Mouse (Mus musculus): ENCODE results near the gene Dip2b. TPM values are rescaled to one million over a fixed set of nuclear protein-coding genes. Genes with fewer than 3 reads are reported as not detected.

The Dip2b gene
- polyA plus RNA-seq, 1 experiment = 13.5 TPM

- DNase-seq (ENCODE audit: low spot score) = no peak
Observed at GRCm38 (mm10) chr15:100129151-100129790, 90.8 kb downstream of the Dip2b start.

DNA sequence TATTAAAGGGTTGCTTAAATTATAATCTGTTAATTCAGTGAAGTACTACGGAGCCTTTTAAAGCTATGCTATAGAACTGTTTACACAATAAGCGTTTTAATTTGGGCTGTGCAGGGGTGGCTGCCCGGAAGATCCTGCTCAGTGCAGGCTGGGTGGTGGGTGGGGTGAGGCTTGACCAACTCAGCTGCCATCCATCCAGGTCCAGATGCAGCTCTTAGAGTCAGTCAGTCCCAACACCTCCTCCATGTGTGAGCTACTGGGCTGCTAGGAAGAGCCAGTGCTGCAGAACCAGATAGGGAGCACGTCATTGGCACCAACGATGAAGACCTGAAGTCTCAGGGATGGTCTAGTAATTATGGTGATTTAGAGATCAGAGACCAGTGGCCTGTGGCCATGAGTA lies 101.2 kb downstream of the Dip2b start:
- no peak for DNase-seq (ENCODE audit: low spot score)

- DNase-seq (ENCODE audit: low spot score) = no peak
Observed at GRCm38 (mm10) chr15:100140428-100140827, 102.0 kb downstream of the Dip2b start.

GRCm38 (mm10) chr15:100143091-100143801 lies 104.8 kb downstream of the Dip2b start:
- DNase-seq (ENCODE audit: low spot score) = no peak

DNA sequence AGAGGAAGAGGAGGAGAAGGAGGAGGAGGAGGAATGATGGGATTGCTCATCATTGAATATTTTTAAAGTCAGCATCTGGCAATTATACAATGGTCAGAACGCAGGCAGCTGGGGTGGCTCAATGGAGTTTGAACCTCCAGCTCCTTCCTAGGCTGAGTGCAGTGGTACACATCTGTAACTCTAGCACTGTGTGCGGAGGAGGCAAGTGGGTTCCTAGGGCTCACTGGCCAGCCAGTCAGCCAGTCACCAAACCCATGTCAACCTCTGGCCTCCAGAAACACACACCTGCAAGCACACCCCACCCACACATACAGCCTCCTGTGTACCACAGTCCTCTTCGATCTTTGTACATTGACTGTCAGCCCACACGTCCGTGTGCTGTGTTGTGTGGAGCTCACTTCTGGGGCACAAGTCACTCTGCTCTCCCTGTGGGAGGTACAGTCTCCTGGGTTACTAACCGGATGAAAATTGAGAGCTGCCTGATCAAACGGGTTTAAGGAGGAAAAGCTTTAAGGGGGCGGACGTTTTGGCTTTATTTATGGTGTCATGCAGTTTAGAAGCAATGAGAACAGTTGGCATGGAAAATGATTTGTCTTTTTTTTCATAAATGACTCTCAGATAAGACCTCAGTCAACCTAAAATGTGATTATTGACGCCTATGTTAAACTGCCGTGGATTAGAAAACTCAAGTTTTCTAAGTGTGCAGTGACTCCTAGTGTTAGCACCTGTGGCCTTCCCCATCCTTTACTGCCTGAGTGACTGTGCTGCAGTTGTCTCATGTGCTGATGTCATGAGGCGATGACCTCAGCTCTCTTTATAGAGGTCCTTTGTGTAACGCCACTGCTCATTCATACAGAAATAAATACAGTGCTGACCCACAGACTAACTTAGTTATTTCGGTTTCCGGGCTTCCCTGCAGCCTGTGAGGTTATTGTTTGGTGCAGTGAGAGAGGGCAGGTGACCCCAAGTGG lies 106.7 kb downstream of the Dip2b start:
- no peak for DNase-seq (ENCODE audit: low spot score)

DNA sequence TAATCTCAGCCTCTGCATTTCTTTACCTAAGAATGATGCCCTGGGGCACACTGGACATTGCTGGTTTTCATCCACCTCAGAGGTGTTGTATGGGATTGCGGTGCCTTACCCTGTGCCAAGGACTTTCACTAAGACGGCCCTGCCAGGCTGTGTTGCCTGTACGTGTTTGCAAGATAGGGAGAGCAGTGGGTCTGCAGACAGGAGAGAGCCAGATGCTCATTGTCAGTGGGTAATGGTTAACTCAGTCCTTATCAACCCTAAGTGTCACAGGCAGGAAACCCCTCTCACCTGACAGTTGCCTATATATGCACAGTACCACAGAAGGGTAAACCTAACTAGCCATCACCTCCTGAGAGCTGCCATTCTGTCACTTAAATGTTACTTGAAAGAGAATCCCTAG lies 107.5 kb downstream of the Dip2b start:
- no peak for DNase-seq (ENCODE audit: low spot score)

- no peak for DNase-seq (ENCODE audit: low spot score)
Observed at GRCm38 (mm10) chr15:100150593-100150992, 112.1 kb downstream of the Dip2b start.

GRCm38 (mm10) chr15:100152321-100152720 lies 113.9 kb downstream of the Dip2b start:
- no peak for DNase-seq (ENCODE audit: low spot score)

DNA sequence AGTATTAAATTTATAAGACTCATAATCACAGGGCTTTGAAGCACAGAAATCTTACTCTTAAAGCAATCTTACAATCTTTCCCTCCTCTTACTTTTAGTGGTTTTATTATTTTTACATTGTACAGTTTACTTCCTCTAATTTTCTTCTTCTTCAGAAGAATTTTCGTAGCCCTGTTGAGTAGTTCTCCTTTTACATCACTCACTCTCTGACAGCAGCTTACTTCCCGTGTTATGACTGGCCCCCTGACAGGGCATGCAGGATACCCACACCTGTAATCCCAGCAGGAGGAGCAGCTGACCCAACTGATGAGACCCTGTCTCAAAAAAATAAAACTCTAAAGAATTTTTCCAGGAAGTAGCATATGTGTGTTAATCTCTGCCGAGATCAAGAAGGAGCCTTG lies 114.6 kb downstream of the Dip2b start:
- DNase-seq (ENCODE audit: low spot score) = no peak

- no peak for DNase-seq (ENCODE audit: low spot score)
Observed at GRCm38 (mm10) chr15:100156095-100156707, 117.7 kb downstream of the Dip2b start.

- DNase-seq (ENCODE audit: low spot score) = no peak
Observed at GRCm38 (mm10) chr15:100156781-100157470, 118.5 kb downstream of the Dip2b start.

DNA sequence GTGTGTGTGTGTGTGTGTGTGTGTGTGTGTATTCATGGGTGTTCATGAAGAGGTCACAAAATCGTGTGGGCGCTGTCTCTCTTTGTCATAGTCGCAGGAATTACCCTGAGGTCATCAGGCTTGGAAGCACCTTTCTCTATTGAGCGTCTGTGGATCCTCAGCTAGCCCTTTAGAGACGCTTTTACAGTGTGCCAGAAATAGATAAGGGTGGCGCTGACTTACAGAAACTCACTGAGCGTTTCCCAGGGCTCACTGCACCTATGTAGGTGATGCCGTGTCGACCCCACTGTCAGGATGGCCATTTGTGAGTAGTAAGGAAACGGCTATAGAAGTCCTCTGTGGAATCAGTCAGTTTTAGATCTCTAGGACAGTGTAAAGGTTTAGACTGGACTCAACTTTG lies 120.5 kb downstream of the Dip2b start:
- DNase-seq (ENCODE audit: low spot score) = no peak

GRCm38 (mm10) chr15:100161747-100162280 lies 123.3 kb downstream of the Dip2b start:
- no peak for DNase-seq (ENCODE audit: low spot score)

- DNase-seq (ENCODE audit: low spot score) = no peak
Observed at GRCm38 (mm10) chr15:100163381-100164051, 125.1 kb downstream of the Dip2b start.

DNA sequence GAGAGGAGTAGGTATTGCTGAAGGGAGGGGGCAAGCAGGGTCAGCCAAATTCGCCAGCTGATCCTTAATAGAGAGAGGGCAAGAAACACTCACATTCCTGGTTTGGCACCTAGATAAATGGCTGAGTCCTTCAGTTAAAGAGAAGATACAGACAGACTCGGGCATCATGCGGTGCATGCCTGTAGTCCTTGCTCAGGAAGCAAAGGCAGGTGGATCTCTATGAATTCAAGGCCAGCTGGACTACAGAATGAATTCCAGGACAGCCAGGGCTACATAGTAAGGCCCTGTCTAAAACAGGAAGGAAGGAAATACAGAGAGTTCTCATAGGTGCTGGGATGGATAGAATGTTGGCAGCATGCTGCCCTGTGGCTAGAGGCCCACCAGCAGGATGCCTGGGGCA lies 128.0 kb downstream of the Dip2b start:
- DNase-seq (ENCODE audit: low spot score) = no peak

GRCm38 (mm10) chr15:100167791-100168190 lies 129.3 kb downstream of the Dip2b start:
- DNase-seq (ENCODE audit: low spot score) = no peak

DNA sequence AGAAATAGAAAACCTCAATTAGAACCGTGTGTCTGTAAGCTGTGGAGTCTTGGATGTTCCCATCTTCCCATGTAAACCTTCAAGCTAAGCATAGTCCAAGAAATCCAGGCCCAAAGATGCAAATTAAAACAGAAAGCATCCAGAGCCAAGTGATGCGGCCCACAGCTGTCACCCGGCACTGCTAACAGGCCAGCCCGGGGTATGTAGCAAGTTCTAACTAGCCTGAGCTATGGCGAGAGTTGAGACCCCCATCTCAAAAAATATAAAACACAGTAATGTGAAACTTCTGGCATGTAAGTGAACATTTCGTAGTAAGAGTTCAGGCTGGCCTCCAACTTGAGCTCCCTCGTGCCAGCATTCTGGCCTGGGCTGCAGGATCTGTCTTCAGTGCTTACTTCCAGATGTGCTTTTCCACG lies 129.7 kb downstream of the Dip2b start:
- DNase-seq (ENCODE audit: low spot score) = no peak

- DNase-seq (ENCODE audit: low spot score) = no peak
Observed at GRCm38 (mm10) chr15:100175176-100175575, 136.7 kb downstream of the Dip2b start.

- DNase-seq (ENCODE audit: low spot score) = no peak
Observed at GRCm38 (mm10) chr15:100177167-100177566, 138.7 kb downstream of the Dip2b start.

GRCm38 (mm10) chr15:100177575-100177974 lies 139.1 kb downstream of the Dip2b start:
- DNase-seq (ENCODE audit: low spot score) = no peak
